Mouse (Mus musculus): ENCODE results near the gene Acads.

The Acads gene

GRCm38 (mm10) chr5:115071096-115071901 lies 47.8 kb downstream of the Acads start:
- DNase-seq (ENCODE audit: low spot score): no peak

- DNase-seq (ENCODE audit: low spot score): no peak
These were observed 48.7 kb downstream of the Acads start for GRCm38 (mm10) chr5:115070457-115070856.

GRCm38 (mm10) chr5:115069611-115070010 lies 49.5 kb downstream of the Acads start:
- no peak for DNase-seq (ENCODE audit: low spot score)

GRCm38 (mm10) chr5:115068671-115069421 lies 50.3 kb downstream of the Acads start:
- no peak for DNase-seq (ENCODE audit: low spot score)

- no peak for DNase-seq (ENCODE audit: low spot score)
These were observed 52.9 kb downstream of the Acads start for GRCm38 (mm10) chr5:115066245-115066644.

- no peak for DNase-seq (ENCODE audit: low spot score)
These were observed 55.8 kb downstream of the Acads start for GRCm38 (mm10) chr5:115063391-115063790.

- DNase-seq (ENCODE audit: low spot score): no peak
These were observed 56.6 kb downstream of the Acads start for GRCm38 (mm10) chr5:115062566-115062965.

- no peak for DNase-seq (ENCODE audit: low spot score)
These were observed 58.2 kb downstream of the Acads start for GRCm38 (mm10) chr5:115060977-115061376.
